Mouse (Mus musculus) midbrain, embryonic 13.5 days (tissue): Measurements from ENCODE around the gene Dmrtb1. TPM values are rescaled to one million over a fixed set of nuclear protein-coding genes. Genes with fewer than 3 reads are reported as not detected.

Experiments used
- ATAC-seq: fragments of 200-750 bp; cut with Nextera tagmentation; 2 replicates; pipeline ENCODE4 v1.8.0; 2017; ENCODE audit warnings: mild to moderate bottlenecking, moderate TSS enrichment, moderate library complexity
- H3K27ac ChIP-seq: fragments of 300-500 bp; sonication (generic); 2 replicates; pipeline ENCODE4 v1.5.1; 2015; ENCODE audit warnings: inconsistent platforms, mild to moderate bottlenecking, moderate library complexity
- H3K27me3 ChIP-seq: fragments of 300-500 bp; sonication (generic); 2 replicates; pipeline ENCODE4 v1.6.1; 2015; ENCODE audit warnings: mild to moderate bottlenecking, inconsistent platforms
- H3K36me3 ChIP-seq: fragments of 300-500 bp; sonication (generic); 2 replicates; pipeline ENCODE4 v1.6.1; 2015; ENCODE audit warnings: mild to moderate bottlenecking, inconsistent platforms
- H3K4me1 ChIP-seq: fragments of 300-500 bp; sonication (generic); replicated peaks from 2 replicates; pipeline ENCODE4 v1.6.1; 2015; ENCODE audit warnings: inconsistent platforms
- H3K4me2 ChIP-seq: fragments of 300-500 bp; sonication (generic); replicated peaks from 2 replicates; pipeline ENCODE4 v1.6.1; 2015; ENCODE audit warnings: moderate library complexity, mild to moderate bottlenecking, inconsistent platforms
- H3K4me3 ChIP-seq: fragments of 300-500 bp; sonication (generic); replicated peaks from 2 replicates; pipeline ENCODE4 v1.5.1; 2015; ENCODE audit warnings: mild to moderate bottlenecking, inconsistent platforms
- H3K9ac ChIP-seq: fragments of 300-500 bp; sonication (generic); replicated peaks from 2 replicates; pipeline ENCODE4 v1.6.1; 2015; ENCODE audit warnings: mild to moderate bottlenecking, inconsistent platforms
- H3K9me3 ChIP-seq: fragments of 300-500 bp; sonication (generic); 2 replicates; pipeline ENCODE4 v1.6.1; 2016; ENCODE audit warnings: mild to moderate bottlenecking, inconsistent platforms
- WGBS: fragments of 180-500 bp; shearing (Covaris S2); methylation state at CpG from one replicate; pipeline ENCODE4 v1.1.7; 2015; 5-methylcytosine and 5-hydroxymethylcytosine counted together
- polyA plus RNA-seq: library from polyadenylated mRNA; unstranded; fragments of >200 nt; fragmentation: Nextera tagmentation; extraction: Ambion mirVana; gene quantifications from 2 replicates; pipeline ENCODE4 v1.2.1, GENCODE M21; 2015

Dmrtb1 gene
- polyA plus RNA-seq = 79.2 and 91.8 TPM in 2 replicates

DNA sequence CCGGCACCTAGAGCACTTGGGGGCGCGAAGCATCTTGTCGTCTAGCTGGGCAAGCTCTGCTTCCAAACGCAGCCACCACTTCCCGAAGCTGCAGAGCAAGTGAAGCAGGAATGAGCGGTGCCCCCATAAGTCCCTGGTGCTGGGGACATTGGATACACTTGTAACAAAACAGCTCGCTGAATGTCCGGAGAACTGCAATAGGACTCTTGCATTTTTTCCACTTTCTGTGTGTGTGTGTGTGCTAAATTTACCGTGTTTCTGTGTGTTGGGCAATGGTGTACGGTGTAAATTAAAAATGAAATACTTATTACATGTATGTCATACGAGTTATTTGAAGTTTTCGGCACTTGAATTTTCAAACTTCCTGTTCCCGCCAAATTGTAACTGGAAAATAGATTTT lies at the start of gene Dmrtb1:
Gene Dmrtb1 (minus strand): TSS at position 101 of the 400 bp plus-strand sequence.
- Histone ChIP-seq H3K4me2 (no peak within 1 kb of the TSS), H3K36me3 (no peaks in the 10 kb centered on the region), H3K4me1 (peaks cover 37% of the 10 kb centered on the region), H3K9ac (no peak within 1 kb of the TSS), H3K4me3 (no peak within 1 kb of the TSS), H3K27ac (no peak within 1 kb of the TSS), H3K27me3 (peaks cover 25% of the 10 kb centered on the region), H3K9me3 (no peaks in the 10 kb centered on the region)
- WGBS = 94% methylated on average over 14 of the region's 14 CpGs
- ATAC-seq = no peak

DNA sequence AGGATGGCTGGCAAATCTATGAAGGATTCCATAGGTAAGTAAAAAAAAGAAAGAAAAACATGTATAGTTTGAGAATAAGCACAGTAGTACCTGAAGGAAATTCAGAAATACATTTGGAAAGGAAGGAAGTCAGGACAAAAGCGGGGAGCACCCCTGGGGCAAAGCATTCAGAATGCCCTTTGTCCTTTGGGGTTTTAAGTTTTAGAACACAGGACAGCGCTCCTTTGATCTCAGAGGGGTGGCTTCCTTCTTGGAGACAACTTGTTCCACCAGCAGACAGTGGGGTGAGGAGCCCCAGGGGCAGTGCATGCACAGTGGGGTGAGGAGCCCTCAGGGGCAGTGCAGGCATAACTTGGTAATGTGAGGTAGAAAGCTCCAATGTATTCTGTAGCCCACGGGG lies 49.6 kb upstream of the Dmrtb1 start:
- no peak for ATAC-seq
- H3K36me3 ChIP-seq = no peaks in the 10 kb centered on the region
- no peaks in the 10 kb centered on the region for H3K9me3 ChIP-seq
- WGBS = 10% methylated on average over 3 of the region's 3 CpGs
- H3K9ac ChIP-seq = no peak overlapping the region
- peaks cover 21% of the 10 kb centered on the region; the same call in 1 of the 2 replicates for H3K27me3 ChIP-seq
- H3K4me2 ChIP-seq = no peak overlapping the region
- H3K27ac ChIP-seq = no peak overlapping the region
- H3K4me1 ChIP-seq = peaks cover 34% of the 10 kb centered on the region
- H3K4me3 ChIP-seq = no peak overlapping the region

DNA sequence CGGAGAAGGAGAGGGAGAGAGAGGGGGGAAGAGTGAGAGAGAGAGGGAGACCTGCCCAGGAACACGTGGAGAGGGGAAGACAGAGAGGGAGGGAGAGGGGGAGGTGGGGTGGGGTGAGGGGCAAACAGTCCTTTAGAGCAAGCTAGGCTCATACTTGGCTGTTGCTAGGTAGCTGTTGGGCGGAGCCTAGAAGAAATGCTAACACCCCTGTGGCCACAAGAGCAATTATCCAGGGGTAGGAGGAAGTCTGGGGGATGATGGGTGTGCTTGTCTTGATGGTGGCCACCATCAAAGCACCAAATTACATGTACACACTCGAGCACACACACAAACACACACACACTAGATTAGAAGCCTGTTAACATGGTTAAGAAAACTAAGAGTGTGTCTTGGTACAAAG lies 48.6 kb upstream of the Dmrtb1 start:
- H3K9ac ChIP-seq = no peak overlapping the region
- H3K4me2 ChIP-seq = no peak overlapping the region
- no peak overlapping the region for H3K27ac ChIP-seq
- H3K36me3 ChIP-seq = no peaks in the 10 kb centered on the region
- H3K27me3 ChIP-seq = peaks cover 19% of the 10 kb centered on the region; the same call in 1 of the 2 replicates
- H3K9me3 ChIP-seq = no peaks in the 10 kb centered on the region
- H3K4me1 ChIP-seq = peaks cover 34% of the 10 kb centered on the region
- WGBS = 14% methylated on average over 4 of the region's 4 CpGs
- no peak overlapping the region for H3K4me3 ChIP-seq
- ATAC-seq = no peak

DNA sequence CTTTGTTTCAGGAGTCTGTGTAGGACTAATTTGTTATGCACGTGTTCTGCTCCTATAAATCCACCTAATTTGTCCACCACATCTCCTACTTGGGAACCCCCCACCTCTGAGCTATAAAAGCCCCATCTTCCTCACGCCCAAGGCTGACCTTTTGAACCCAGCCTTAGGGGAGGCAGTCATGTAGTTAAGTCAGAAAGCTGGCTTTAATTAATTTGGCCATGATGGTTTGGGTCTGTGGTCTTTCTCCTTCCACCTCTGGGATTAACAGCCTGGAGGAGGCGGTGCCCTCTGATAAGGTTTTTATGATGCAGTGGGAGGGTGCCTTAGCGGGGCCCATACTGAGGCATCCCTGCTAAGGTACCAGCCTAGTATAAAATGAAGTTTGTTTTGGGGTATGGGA lies 48.2 kb upstream of the Dmrtb1 start:
- no peaks in the 10 kb centered on the region for H3K36me3 ChIP-seq
- peaks cover 34% of the 10 kb centered on the region for H3K4me1 ChIP-seq
- H3K9ac ChIP-seq = no peak overlapping the region
- H3K9me3 ChIP-seq = no peaks in the 10 kb centered on the region
- H3K27ac ChIP-seq = no peak overlapping the region; the same call in 1 of the 2 replicates
- no peak overlapping the region for H3K4me2 ChIP-seq
- 14% methylated on average over 4 of the region's 4 CpGs for WGBS
- ATAC-seq = no peak
- no peak overlapping the region for H3K4me3 ChIP-seq
- H3K27me3 ChIP-seq = peaks cover 18% of the 10 kb centered on the region; the same call in 1 of the 2 replicates

DNA sequence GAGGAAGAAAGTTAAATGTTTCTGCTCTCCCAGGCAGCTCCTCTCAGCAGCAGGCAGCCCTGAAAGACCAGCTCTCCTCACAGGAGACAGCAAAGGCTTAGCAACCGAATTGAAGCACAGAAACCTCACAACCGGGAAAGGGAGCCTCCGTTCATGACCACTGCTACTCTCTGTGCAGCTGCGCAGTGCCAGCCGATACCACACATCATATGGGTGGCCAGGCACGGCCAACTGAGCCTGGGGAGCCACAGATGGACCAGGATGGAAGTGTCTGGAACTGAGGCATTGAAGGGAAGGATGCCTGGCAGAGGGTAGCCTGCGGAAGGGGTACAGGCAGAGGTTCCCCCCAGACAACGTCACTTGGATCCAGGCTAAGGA lies 47.0 kb upstream of the Dmrtb1 start:
- WGBS = 45% methylated on average over 8 of the region's 8 CpGs
- H3K27me3 ChIP-seq = peaks cover 13% of the 10 kb centered on the region; the same call in 1 of the 2 replicates
- H3K36me3 ChIP-seq = no peaks in the 10 kb centered on the region
- peaks cover 34% of the 10 kb centered on the region for H3K4me1 ChIP-seq
- H3K27ac ChIP-seq = peak overlapping the region; percentile 36; the same call in 1 of the 2 replicates
- no peak overlapping the region for H3K9ac ChIP-seq
- peak; percentile 35; the same call in 1 of the 2 replicates for ATAC-seq
- H3K4me2 ChIP-seq = no peak overlapping the region
- H3K9me3 ChIP-seq = no peaks in the 10 kb centered on the region
- H3K4me3 ChIP-seq = no peak overlapping the region

DNA sequence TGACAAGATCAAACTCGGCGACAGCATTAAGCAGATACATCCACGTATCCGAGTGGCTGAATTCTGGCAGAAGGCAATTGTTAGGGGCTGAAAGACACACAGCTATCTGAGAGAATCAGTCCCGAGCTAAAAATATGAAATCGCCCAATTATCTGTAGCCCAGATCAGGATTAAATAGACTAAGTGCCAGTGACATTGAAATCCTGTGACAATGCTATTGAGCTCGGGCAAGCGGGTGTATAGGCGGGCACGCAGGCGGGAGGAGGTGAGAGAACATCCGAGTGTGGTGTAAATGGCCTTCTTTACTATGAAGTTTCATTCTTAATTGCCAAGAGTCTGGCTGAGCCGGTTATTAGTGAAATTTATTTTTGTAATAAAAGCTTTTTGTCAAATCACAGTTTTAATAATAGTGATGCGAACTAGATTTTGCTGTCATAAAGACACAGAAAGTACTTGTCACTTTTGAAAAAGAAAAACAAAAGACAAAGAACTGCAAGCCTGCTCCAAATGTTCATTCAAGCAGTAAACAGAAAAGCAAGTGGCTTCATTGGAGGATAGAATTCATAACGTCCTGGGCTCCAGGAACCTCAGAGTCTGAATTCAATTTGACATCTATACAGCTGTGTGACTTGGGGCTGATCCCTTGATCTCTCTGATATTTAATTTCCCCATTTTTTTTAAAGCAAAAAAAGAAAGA lies 46.5 kb upstream of the Dmrtb1 start:
- Histone ChIP-seq H3K4me1 (peaks cover 34% of the 10 kb centered on the region), H3K4me3 (no peak overlapping the region), H3K9ac (no peak overlapping the region), H3K4me2 (no peak overlapping the region), H3K27ac (0 out of 2 replicates have a peak overlapping the region, but pooled peaks have one; percentile 36), H3K36me3 (no peaks in the 10 kb centered on the region), H3K27me3 (peaks cover 11% of the 10 kb centered on the region; the same call in 1 of the 2 replicates), H3K9me3 (no peaks in the 10 kb centered on the region)
- no peak for ATAC-seq
- 47% methylated on average over 15 of the region's 15 CpGs for WGBS

DNA sequence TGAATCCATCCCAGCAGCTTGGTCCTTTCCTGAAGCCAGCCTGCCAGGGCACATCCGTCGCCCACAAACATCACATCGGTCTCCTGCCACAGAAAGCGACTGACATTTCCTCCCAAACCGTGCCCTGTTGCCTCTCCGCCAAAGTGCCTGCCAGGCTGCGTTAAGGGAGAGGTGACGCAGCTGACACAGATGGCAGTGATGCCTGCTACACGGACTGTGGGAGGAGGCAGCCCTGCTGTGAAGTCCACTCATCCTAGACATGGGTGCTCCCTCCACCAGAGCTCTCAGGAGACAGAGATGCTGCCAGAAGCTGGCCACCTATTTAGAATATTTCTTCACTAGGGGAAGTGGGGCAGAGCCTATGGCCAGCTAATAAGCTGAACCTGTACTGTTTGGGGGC lies 41.4 kb upstream of the Dmrtb1 start:
- WGBS = 75% methylated on average over 9 of the region's 9 CpGs
- no peak overlapping the region for H3K9ac ChIP-seq
- no peaks in the 10 kb centered on the region for H3K36me3 ChIP-seq
- no peak overlapping the region for H3K4me3 ChIP-seq
- ATAC-seq = no peak
- H3K27me3 ChIP-seq = no peaks in the 10 kb centered on the region
- no peak overlapping the region for H3K27ac ChIP-seq
- H3K4me2 ChIP-seq = no peak overlapping the region
- no peaks in the 10 kb centered on the region; the same call in 1 of the 2 replicates for H3K4me1 ChIP-seq
- no peaks in the 10 kb centered on the region for H3K9me3 ChIP-seq

DNA sequence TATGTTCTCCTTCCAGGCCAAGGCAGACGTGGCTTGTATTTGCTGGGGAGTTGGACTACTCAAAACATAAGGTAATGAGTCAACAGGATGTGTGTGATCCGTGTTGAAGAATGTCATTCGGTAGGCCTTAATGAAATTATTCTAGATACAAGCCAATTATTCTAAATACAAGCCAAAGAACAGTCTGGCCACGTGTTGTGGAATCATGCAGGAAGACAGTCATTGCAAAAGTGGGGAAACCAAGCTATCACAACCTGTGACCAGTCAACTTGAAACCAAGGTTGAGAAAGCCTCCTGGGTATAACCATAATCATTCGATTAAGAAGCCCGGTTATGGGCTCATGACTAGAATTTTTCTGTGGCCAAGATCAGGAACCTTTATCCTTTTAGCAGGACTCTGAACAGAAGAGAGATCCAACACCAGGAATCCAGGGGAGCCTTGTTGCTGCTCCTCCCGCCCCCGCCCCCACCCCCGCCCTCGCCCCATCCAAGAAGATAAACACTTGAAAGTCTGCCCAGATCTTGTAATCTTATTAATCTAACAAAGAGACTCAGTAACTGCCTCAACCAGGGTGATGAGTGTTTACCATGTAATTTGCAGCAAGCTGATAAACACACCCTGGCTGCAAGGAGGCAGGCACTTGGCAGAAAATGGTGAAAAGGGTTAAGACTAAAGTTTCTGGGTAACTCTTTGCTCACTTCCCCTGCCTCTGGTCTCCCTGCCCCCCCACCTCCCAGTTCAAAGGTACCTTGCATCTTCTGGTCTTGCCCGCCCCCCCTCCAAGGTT lies 36.2 kb upstream of the Dmrtb1 start:
- Histone ChIP-seq H3K9ac (no peak overlapping the region), H3K4me1 (peaks cover 29% of the 10 kb centered on the region), H3K9me3 (no peaks in the 10 kb centered on the region), H3K27me3 (no peaks in the 10 kb centered on the region), H3K36me3 (no peaks in the 10 kb centered on the region), H3K4me3 (no peak overlapping the region), H3K27ac (no peak overlapping the region), H3K4me2 (no peak overlapping the region)
- WGBS = 81% methylated on average over 11 of the region's 11 CpGs
- no peak for ATAC-seq

DNA sequence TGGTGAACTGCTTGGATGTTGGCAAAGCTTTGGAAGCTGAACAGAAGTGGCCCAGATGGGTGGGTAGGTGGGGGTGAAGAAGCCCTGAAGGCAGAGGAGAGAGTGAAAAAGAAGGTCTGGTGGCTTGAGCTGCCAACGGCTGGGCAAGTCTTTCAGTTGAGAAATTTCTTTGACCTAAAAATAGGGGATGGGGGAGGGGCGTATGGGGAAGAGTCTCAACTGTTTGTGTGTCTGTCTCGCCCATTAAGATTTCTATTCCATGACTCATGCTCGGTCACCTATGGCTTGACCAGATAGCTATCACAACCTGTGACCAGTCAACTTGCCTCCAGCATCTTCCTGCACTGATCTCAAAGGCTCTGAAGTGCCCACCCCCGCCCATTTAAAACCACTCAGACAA lies 35.1 kb upstream of the Dmrtb1 start:
- Histone ChIP-seq H3K9me3 (no peaks in the 10 kb centered on the region), H3K4me2 (no peak overlapping the region)

DNA sequence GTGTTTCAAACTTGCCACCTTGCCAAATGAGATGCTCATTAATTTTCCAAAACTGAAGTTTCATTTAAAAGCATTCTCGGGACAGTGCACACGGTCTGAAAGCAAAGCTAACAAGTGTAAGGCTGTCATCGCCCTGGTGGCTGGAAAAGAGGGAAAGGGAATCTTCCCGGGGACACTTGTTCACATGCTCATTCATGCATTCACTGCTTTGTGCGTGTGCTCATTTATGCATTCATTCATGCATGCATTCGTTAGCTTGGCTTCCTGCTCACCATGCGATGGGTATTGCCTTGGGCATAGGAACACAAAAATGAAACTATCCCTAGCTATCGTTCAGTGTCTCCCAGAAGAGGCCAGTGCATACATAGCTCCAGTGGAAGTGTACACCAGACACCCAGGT lies 34.7 kb upstream of the Dmrtb1 start:
- no peak overlapping the region for H3K4me3 ChIP-seq
- H3K27ac ChIP-seq = 0 out of 2 replicates have a peak overlapping the region, but pooled peaks have one; percentile 35
- peaks cover 29% of the 10 kb centered on the region for H3K4me1 ChIP-seq
- no peak for ATAC-seq
- H3K9me3 ChIP-seq = no peaks in the 10 kb centered on the region
- no peaks in the 10 kb centered on the region for H3K36me3 ChIP-seq
- no peak overlapping the region for H3K9ac ChIP-seq
- WGBS = 32% methylated on average over 8 of the region's 8 CpGs
- no peaks in the 10 kb centered on the region for H3K27me3 ChIP-seq
- H3K4me2 ChIP-seq = no peak overlapping the region

More for the DNA sequence above, 35.1 kb upstream of the Dmrtb1 start:
- Histone ChIP-seq H3K4me1 (peaks cover 29% of the 10 kb centered on the region), H3K9ac (no peak overlapping the region), H3K27ac (0 out of 2 replicates have a peak overlapping the region, but pooled peaks have one; percentile 35), H3K4me3 (no peak overlapping the region), H3K36me3 (no peaks in the 10 kb centered on the region), H3K27me3 (no peaks in the 10 kb centered on the region)
- WGBS = 77% methylated on average over 5 of the region's 5 CpGs
- peak; percentile 40; the same call in 1 of the 2 replicates for ATAC-seq

DNA sequence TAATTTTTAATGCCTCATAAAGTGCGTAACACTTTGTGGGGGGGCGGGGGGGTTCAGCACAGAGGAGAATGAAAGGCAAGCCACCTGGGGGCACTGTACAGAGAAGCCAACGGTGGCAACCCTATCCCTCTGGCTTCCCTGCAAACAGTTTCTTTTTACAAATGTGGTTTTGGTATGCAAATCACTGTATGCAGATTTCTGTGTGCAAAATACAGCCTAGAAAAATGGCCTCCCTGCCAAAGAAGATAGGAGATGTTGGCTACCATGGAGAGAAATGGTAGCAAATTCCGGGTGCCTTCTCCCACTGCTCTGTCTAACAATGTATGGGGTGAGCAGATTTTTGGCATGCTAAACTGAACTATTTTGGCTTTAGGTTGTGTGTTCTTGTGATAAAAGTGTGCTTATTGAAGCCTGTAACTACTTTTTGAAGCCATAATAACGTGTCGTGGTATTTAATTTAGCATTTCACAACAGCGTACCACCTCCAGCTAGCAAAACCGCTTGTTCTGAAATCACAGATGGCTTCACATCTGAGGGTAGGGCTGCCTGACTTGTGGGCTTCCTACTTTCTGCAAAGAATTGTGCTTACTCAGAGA lies 33.8 kb upstream of the Dmrtb1 start:
- Histone ChIP-seq H3K4me3 (no peak overlapping the region), H3K36me3 (no peaks in the 10 kb centered on the region), H3K4me2 (no peak overlapping the region), H3K4me1 (peaks cover 29% of the 10 kb centered on the region), H3K9me3 (no peaks in the 10 kb centered on the region), H3K27ac (peak overlapping the region; percentile 48; the same call in 1 of the 2 replicates), H3K27me3 (no peaks in the 10 kb centered on the region), H3K9ac (no peak overlapping the region)
- 47% methylated on average over 8 of the region's 8 CpGs for WGBS
- ATAC-seq = no peak
